Mouse (Mus musculus) thymus, postnatal 25 days (tissue): ENCODE results near the gene Rps15.

ENCODE experiments used
- DNase-seq: peaks from one replicate; pipeline ENCODE4 v3.0.0; 2022

Rps15 gene

DNA sequence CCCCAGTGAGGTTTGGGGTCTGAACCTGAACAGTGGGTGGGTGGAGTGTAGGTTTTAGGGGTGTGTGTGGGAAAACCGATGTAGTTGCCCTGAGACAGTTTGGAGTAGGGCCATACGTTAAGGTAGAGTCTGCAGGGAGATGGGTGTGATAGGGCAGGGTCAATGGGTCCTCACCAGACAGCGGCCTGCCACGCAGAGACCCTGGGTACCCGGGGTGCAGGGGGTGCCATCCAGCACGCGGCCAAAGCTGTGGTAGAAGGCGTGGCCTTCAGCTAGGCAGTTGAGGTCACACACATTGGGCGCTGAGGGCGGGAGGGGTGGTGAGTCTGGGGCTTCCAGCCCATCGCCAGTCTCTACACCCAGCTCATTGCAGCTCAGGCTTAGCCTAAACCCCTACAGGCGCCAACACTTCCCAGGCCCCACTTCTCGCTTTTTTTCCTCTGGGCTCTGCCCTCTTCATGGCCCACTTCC is 51.2 kb downstream of the Rps15 start:
- no peak for DNase-seq
